Mouse (Mus musculus) kidney, adult 9 months (tissue): ENCODE results near the gene Pla2g3.

Source experiments
- DNase-seq: peaks from one replicate; pipeline ENCODE4 v3.0.0; 2022

The Pla2g3 gene

GRCm38 (mm10) chr11:3495496-3495895 lies 7.4 kb downstream of the Pla2g3 start:
- no peak for DNase-seq

DNA sequence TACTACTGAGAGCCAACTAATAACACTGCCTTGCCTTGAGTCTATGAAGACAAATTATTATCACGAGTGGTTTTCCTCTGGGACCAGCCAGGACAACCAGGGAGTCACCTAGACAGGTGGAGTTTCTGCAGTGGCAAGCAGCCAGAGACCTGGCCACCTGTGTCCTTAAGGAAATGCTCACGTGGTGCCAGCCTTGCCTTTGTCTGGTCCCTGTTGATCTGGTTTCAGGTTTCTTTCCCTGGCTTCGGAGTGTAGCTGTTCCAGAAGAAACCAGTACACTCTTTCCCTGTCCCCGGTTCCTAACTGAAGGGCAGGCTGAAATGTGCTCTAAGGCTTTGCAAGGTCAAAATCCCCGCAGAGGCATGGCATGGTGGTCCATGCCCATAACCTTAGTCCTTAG lies 8.7 kb downstream of the Pla2g3 start:
- peak; percentile 70 for DNase-seq

GRCm38 (mm10) chr11:3497296-3497695 lies 9.2 kb downstream of the Pla2g3 start:
- DNase-seq: no peak

- DNase-seq: peak; percentile 59
These were observed 14.0 kb downstream of the Pla2g3 start for GRCm38 (mm10) chr11:3502057-3502456.

DNA sequence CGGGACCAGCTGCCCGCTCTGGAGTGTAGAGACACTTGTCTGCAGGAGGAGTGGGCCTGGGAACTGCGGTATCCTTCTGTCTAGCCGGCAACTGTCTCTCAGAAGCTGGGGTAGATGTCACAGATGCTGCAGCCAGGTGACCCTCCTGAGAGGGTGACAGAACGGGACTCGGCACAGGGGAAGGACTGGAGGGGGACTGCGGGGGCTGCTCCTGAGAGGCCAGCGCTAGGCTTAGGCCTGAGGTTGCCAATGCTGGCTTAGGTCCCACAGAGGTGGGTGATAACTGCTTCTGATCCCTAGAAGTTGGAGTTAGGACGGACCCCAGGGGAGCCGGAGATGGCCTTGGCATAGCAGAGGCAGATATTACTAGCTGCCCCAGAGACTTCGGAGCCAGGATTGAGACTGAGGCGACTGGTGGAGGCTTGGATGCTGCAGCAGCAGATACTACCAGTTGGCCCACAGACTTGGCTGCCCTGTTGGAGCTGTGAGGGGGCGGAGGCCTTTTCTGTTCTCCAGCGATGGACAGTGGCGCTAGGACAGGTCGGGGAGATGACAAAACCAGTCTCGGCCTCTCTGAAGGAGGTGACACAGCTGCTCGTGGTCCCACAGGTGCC lies 14.5 kb downstream of the Pla2g3 start:
- no peak for DNase-seq

- DNase-seq: no peak
These were observed 15.9 kb downstream of the Pla2g3 start for GRCm38 (mm10) chr11:3503755-3504693.

GRCm38 (mm10) chr11:3508226-3508625 lies 20.1 kb downstream of the Pla2g3 start:
- no peak for DNase-seq

DNA sequence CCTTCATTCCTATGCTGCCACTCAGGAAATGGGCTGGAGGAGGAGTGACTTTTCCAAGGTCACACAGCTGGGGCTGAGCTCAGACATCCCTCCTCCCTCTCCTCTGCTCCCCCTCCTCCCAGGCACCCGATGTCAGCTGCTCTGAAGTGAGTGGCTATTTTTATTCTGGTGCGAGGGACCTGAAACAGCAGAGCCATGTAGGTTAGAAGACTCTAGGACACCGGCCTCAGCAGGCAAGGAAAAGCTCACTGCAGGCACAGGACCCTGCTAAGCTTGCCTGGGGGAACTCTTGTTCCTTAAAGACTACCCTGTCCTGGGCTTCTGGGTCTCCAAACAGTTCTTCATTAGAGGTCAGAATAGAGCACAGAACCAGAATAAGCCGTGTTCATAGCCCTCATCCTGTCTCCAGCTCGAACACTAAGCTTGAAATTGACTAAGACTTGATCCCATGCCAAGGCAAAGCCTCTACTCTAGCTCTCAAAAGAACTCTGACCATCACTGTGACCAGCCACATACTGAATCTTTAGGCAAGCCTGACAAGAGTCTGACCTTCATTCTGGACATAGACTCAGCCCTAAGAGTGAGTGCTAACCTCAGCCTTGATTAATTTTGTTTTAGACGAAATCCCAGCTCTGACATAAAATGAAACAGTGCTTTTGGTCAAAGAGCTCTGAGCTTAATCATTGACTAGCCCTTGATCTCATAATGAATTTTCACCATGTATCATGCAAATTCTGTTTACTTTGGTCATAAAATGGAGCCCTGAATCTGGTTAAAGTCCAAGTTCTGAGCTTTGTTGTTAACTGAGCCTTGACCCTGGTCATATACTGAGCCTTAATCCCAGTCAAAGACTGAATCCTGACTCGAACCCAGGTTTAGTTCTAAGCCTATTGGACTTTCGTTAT lies 21.3 kb downstream of the Pla2g3 start:
- peak; percentile 86 for DNase-seq

DNA sequence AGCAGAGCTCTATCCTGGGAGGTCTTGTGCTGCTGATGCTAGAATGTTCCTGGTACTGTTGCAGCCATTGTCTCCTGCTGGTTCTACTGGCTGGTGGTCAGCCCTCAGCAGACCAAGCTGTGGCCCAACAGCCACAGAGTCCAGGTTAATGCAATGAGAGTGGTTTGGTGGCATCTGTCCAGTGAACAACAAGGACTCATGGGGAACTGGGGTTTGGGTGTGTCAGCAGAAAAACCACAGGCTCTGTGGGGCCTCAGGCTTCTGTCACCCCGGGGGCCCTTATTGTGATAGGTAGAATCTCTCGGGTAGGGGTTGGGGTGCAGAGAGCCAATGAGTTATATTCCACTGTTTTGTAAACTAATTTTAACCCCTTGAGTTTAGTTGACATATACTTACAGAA lies 22.2 kb downstream of the Pla2g3 start:
- no peak for DNase-seq

GRCm38 (mm10) chr11:3513291-3513690 lies 25.2 kb downstream of the Pla2g3 start:
- DNase-seq: no peak

GRCm38 (mm10) chr11:3514529-3515054 lies 26.5 kb downstream of the Pla2g3 start, which contains the start of gene Selenom:
Gene Selenom, plus strand, starts transcription at chr11:3514684.
- peak; percentile 95 for DNase-seq

GRCm38 (mm10) chr11:3515216-3515615 lies 27.1 kb downstream of the Pla2g3 start:
- DNase-seq: no peak

- DNase-seq: no peak
These were observed 27.6 kb downstream of the Pla2g3 start for GRCm38 (mm10) chr11:3515637-3516036.

GRCm38 (mm10) chr11:3516121-3516520 lies 28.0 kb downstream of the Pla2g3 start:
- no peak for DNase-seq

GRCm38 (mm10) chr11:3516859-3517845 lies 29.1 kb downstream of the Pla2g3 start:
- peak; percentile 47 for DNase-seq

DNA sequence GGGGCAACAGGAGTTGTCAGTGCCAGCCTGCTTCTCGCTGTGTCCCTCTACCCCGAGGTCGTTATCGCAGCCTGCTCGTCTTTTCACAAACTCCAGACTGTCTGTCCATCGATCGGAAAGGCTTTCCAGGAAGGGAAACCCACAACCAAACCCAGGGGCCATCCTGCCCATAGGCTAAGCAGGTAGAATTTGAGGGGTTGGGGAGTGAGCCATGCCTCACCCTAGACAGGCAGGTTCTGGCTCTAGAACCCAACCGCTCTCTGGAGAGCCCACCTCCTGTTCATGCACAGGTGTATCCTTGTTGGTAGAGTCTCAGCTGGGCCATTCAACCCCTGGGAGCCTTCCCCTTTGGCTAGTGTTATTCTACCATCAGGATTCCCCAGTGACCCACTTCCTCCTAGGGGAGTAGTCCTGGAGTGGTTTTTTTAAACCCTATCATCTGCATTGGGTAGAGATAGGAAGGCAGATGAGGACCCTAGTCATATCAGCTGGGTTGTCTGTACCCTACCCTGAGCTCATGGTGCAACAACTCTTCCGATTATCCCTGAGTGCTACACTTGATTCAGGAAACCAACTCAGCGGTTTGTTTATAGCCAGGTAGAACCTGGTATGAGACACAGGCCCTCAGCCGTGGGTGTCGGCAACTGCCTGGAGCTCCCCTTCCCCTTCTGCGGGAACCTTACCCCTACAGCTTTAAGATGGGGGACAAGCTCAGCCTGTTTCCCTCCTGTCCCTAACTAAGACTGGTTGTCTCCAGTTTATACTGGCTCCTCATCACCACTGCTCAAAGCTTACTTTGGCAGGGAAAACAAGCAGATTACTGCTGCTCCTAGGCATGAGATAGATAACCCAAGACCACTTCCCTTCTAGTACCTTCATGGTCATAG lies 30.0 kb downstream of the Pla2g3 start:
- no peak for DNase-seq

DNA sequence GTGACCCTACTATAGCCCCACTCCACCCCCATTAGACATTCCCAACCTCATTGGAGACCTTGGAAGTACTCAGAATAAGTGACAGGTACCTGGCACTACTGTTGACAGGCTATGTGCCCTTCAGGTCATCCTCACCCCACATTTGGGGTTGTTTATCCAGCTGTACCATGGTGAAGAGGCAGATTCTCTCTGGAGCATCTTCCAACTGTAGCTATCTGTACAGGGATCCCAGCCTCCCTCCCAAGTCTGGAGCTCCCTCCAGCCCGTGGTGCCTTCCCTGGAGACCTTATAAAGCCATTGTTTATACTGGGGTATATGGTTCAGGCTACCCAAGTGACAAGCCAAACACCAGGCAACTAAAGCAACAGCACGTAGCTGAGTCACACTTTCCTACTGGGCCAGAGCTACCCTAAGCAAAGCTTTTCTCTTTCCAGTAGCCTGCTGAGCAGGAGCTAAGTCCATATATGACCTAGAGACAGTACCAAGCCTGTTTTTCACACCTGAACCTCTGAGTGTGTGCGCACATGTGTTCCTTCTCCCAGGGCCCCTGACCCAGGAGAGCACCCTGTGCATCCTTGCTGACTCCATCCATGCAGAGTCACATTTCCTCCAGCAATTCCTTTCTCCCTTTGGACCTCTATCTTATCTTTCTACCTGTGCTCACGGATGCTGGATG lies 31.1 kb downstream of the Pla2g3 start:
- DNase-seq: no peak

GRCm38 (mm10) chr11:3519756-3520398 lies 31.8 kb downstream of the Pla2g3 start:
- DNase-seq: no peak

GRCm38 (mm10) chr11:3520919-3521318 lies 32.8 kb downstream of the Pla2g3 start:
- no peak for DNase-seq
